Mouse (Mus musculus): ENCODE data around the gene Olfr937.

The Olfr937 gene

DNA sequence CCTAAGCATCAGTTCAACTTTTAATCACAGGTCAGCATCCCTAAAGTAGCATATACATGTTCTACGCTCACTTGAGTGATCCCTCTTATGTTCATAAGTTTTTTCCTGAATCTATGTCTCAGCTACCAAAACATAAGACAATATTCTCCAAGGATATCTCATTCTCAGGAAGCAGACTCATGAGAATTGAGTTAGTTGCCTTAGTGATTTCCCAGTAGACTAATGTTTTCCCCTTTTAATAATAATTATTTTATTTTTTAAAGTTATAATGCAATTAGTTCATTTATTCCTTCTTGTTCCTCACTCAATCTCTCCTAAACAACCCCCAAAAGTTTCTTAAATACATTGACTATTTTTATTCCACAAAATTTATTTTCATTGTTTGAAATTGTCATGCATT lies at the start of gene Olfr937:
Gene Olfr937, minus strand, starts transcription at position 101 of the 400 bp plus-strand sequence.
- no peak for DNase-seq (ENCODE audit: low spot score)

DNA sequence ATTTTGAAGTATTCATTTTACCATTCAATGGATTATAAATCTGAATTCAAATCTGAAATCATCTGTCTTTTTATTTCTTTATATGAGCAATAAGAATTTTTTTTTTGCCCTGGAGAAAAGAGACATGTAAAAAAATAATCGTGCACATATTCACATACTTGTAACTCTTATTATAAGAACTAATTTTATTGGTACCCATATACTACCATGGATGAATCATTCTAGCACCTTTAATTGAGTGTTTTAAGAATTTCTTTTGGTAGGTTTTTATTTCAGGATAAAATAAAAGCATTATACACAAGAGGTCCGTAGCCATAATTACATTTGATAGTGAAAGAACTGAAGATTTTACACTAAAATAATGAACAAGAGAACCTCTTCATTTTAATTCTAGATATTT lies 14.0 kb upstream of the Olfr937 start, which contains the start of gene Olfr938:
Gene Olfr938, minus strand, starts transcription at position 101 of the 400 bp plus-strand sequence.
- DNase-seq (ENCODE audit: low spot score) = no peak

DNA sequence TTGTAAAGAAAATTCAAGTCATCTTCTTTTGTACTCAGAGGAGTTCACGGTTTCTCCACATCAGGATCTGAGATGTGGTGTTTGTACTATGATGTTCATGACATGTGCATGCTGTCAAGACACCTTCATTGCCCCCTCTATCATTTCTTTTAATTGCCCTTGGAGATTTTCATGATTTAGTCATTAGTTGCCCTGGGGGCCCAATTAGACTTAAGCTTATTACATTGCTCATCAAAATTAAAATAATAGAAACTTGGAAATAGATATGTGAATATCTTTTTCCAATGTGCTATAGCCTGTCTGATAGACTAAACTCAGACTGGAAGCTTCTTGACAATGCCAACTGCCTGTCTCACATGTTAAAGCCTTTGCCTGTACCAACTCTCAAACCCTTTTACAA lies 41.5 kb downstream of the Olfr937 start, which contains the start of gene Olfr146:
Gene Olfr146, minus strand, starts transcription at position 101 of the 400 bp plus-strand sequence.
- no peak for DNase-seq (ENCODE audit: low spot score)
